Mouse (Mus musculus): ENCODE data around the gene Ubqlnl.

The Ubqlnl gene

DNA sequence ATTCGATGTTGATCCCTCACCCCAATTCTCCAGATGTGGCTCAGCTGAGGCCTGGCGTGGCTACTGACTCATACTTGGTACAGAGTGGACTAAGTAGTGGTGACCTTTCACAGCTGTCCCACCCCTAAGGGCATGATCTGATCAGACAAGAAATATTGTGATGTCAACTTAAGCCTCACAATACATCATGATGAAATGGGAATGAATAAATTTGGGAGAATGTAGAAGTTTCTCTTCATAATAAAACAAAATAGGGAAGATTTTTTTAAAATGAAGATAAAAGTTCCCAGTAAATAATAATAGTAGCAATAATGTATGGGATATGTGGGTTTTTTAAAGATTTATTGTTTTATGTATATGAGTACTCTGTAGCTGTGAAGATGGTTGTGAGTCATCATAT is at the start of gene Ubqlnl:
TSS of gene Ubqlnl (minus strand) at position 101 of the 400 bp plus-strand sequence.
- DNase-seq (ENCODE audit: low spot score): no peak

DNA sequence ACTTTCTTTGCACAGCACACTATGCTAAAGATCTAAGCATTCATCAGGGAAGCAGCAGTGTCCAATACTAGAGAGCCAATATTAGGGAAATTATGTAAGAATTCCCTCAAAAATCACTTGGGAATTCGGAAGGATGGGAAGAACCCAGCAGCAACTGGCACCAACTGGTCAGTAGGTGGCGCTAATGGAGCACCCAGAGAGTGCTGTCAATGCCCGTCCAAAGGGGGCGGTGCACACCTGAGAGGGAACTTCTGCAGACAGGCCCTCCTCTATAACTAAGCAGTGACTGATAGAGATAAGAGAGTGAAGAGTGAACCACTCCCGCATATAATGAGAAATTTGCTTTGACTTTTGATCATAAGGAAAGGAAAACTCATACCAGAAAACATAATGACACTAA is 49.5 kb upstream of the Ubqlnl start:
- peak; percentile 82 for DNase-seq (ENCODE audit: low spot score)

DNA sequence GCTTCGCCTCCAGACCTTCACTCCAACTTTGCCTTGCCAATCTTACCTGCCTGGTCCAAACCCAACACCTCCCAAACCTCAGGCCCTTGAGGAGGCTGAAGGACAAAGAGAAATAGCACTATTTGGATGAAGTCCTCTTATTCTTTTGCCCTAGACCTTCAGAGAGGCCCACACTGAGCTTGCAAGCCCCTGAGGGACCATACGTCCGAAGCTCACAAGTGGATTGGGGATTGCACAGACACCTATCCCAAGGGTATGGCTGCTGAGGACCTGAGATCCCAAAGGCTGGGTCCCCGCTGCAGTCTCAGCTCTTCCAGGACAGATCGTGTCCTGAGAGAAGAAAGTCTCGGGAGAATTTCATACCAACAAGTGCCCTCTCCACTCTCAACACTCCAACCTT is 45.5 kb upstream of the Ubqlnl start, which contains the start of gene Olfr649:
TSS of gene Olfr649 (minus strand) at position 101 of the 400 bp plus-strand sequence.
- no peak for DNase-seq (ENCODE audit: low spot score)

- no peak for DNase-seq (ENCODE audit: low spot score)
These were observed 40.9 kb upstream of the Ubqlnl start for GRCm38 (mm10) chr7:104191275-104191674.

DNA sequence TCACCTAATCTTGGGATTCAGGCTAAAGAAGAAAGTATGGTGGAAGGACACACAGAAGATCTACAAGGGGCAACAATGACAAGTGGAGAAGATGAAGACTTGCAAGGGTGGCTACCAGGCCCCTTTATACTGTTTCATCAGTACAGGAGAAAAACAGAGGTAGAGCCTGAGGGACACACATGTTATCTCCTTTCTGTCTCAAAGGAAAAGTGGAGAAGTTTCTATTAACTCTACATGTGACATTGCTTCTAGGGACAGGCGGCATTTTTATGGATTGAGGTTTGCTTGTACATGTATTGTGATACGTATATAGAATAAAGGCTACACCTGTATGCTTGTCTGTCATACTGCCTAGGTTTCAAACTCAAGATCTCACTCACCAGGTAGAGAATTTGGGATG is 32.9 kb upstream of the Ubqlnl start, which contains the start of gene Olfr648:
TSS of gene Olfr648 (minus strand) at position 101 of the 400 bp plus-strand sequence.
- DNase-seq (ENCODE audit: low spot score): no peak

- no peak for DNase-seq (ENCODE audit: low spot score)
These were observed 28.7 kb upstream of the Ubqlnl start for GRCm38 (mm10) chr7:104179074-104179473.

GRCm38 (mm10) chr7:104178422-104179054 is 28.2 kb upstream of the Ubqlnl start:
- no peak for DNase-seq (ENCODE audit: low spot score)

DNA sequence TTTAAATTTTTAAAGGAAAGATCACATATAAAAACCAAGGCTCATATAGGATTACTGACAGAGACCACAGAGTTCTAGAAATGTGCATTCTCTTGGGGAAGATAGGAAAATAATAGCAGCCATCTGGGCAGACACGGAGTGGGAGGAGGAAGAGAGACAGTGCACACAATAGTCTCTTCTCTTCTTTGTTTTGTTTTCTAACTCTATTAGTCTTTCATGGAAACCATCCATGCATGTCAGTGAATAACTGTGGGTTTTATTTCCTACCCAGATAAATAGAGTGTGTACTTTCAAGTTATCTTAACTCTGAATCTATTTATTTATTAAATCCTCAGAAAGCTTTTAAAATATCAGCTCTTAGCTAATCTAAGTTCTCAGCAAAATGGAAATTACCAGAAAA is 24.7 kb upstream of the Ubqlnl start:
- DNase-seq (ENCODE audit: low spot score): peak; percentile 2

DNA sequence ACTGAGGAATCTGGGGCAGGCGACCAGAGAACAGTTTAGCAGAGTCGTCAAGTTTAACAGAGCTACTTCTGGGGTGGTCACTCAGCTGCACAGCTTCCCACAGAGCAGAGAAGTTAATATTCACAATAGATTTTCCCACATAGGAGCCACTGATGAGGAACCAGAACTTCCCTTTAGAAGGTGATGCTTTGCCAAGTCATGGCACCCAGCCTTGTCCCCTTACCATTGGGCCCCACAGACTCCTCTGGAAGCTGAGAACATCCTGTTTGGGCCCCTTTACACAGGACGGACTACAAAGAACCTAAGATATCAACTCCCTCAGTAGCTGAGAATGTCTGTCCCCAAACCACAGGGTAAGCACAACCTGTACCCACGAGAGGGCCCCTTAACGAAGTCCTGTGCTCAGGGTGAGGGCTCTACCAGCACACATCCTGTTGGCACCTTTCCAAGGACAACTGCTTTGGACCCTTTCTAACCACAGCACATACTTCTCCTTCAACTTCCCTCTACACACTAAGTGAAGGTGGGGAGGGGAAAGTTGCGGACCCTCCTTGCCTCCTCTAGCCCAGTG is 19.4 kb upstream of the Ubqlnl start:
- no peak for DNase-seq (ENCODE audit: low spot score)

DNA sequence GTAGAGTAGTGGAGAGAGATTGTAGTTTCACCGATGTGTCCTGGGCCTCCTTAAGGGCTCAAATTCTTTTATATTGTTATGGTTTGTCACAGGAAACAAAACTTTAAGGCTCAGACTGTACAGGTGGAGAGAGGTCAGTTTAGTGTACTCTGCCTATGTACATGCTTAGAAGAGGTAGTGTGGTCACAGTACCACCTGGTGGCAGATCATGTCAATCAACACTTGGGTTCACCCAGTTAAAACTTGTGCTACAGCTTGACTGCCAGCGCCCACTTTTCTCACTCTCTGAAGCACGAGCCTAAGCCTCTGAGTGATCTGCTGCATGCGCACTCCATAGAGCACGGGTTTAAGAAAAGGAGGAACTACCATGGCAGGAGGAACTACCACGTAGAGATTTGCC is 16.7 kb upstream of the Ubqlnl start:
- no peak for DNase-seq (ENCODE audit: low spot score)

- no peak for DNase-seq (ENCODE audit: low spot score)
These were observed 7.2 kb downstream of the Ubqlnl start, which contains the start of gene Ubqln3 for GRCm38 (mm10) chr7:104143179-104143578. TSS of gene Ubqln3 (minus strand) at chr7:104143279.

DNA sequence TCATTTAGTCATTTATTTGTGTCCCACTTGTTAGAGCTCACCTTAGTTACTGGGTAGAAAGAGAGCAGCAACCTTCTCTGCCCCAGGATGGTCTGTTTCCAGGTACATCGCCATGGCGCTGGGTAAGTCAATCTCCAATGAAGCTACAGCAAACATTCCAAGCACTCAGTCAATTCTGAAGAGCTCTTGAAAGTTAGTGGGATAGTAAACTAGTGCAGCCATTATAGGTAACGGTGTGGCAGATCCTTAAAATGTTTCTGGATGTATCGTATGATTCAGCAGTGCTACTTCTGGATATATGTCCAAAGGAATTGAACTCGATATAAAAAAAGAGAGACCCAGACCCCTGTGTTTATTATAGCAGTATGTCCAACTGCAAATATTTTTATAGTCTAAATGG is 13.1 kb downstream of the Ubqlnl start, which contains the start of gene Olfr643:
TSS of gene Olfr643 (minus strand) at position 101 of the 400 bp plus-strand sequence.
- no peak for DNase-seq (ENCODE audit: low spot score)

DNA sequence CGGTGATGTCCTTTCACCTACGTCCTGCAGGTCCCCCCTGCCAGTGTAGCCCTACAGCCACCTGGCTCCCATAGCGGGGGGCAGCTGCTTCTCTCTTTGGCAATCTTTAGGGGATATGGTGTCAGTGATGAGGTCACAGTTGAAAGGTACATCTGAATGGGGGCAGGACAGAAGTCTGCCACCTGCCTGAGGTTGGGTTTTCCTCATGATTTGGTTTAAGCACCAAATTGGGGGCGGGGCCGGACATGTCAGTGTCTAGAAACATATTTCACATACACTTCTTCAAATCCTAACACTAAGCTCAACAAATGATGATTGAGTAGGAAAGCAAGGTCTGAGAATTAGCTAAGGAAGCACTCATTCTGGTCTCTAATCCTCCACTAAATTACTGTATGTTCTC is 20.6 kb downstream of the Ubqlnl start, which contains the start of gene Ubqln5:
TSS of gene Ubqln5 (minus strand) at position 101 of the 400 bp plus-strand sequence.
- no peak for DNase-seq (ENCODE audit: low spot score)

- DNase-seq (ENCODE audit: low spot score): no peak
These were observed 45.7 kb downstream of the Ubqlnl start, which contains the start of gene Olfr646 for GRCm38 (mm10) chr7:104104757-104104972. TSS of gene Olfr646 (plus strand) at chr7:104104873.

GRCm38 (mm10) chr7:104103913-104104756 is 46.2 kb downstream of the Ubqlnl start:
- DNase-seq (ENCODE audit: low spot score): no peak
